Mouse (Mus musculus) mouse embryonic stem cell (cell line): ENCODE measurements around the gene Knl1.

ENCODE experiments used
- in situ Hi-C, 2 experiments: fragments of 300-500 bp; cut with MboI; formaldehyde crosslinking; loops; 1 replicate in 1 of 2; 3 replicates in 1 of 2; pipeline ENCODE4 v1.14.3; 2019 to 2020; ENCODE audit warnings: low sequenced_read_pairs in 2 of 2, low pct_unique_long_range_greater_than_20kb in 1 of 2, mixed read lengths in 1 of 2; ENCODE audit not compliant: unreplicated experiment in 1 of 2

Gene Knl1

GRCm38 (mm10) chr2:119032191-119032590 is 14.7 kb upstream of the Knl1 start:
- in situ Hi-C loops, result no loop called here

- in situ Hi-C loops, result no loop called here
These were observed 12.1 kb upstream of the Knl1 start, which contains the start of gene Rpusd2 for GRCm38 (mm10) chr2:119034656-119035396. Rpusd2 (plus strand) TSS chr2:119034790.

GRCm38 (mm10) chr2:119035397-119035745 is 11.5 kb upstream of the Knl1 start:
- in situ Hi-C loops, result no loop called here

GRCm38 (mm10) chr2:119040882-119041281 is 6.0 kb upstream of the Knl1 start:
- in situ Hi-C loops, result loop anchor here in 1 of 2 experiments (5.0 kb wide), 1 partner anchor 609 kb away; no protein-coding TSS in a partner anchor

- in situ Hi-C loops, result no loop called here
These were observed 1.8 kb upstream of the Knl1 start for GRCm38 (mm10) chr2:119045163-119045562.

- in situ Hi-C loops, result no loop called here
These were observed 930 bp downstream of the Knl1 start for GRCm38 (mm10) chr2:119047849-119048248.

GRCm38 (mm10) chr2:119050132-119050650 is 3.3 kb downstream of the Knl1 start:
- in situ Hi-C loops, result no loop called here

GRCm38 (mm10) chr2:119060139-119060538 is 13.2 kb downstream of the Knl1 start:
- in situ Hi-C loops, result no loop called here

GRCm38 (mm10) chr2:119072397-119072796 is 25.5 kb downstream of the Knl1 start:
- in situ Hi-C loops, result no loop called here

GRCm38 (mm10) chr2:119086156-119086555 is 39.2 kb downstream of the Knl1 start:
- in situ Hi-C loops, result no loop called here

- in situ Hi-C loops, result no loop called here
These were observed 54.6 kb downstream of the Knl1 start for GRCm38 (mm10) chr2:119101552-119101951.

GRCm38 (mm10) chr2:119106583-119106982 is 59.7 kb downstream of the Knl1 start:
- in situ Hi-C loops, result no loop called here

- in situ Hi-C loops, result no loop called here
These were observed 61.6 kb downstream of the Knl1 start for GRCm38 (mm10) chr2:119108554-119108953.

GRCm38 (mm10) chr2:119111060-119111459 is 64.1 kb downstream of the Knl1 start:
- in situ Hi-C loops, result no loop called here

- in situ Hi-C loops, result no loop called here
These were observed 65.7 kb downstream of the Knl1 start, which contains the start of gene Rad51 for GRCm38 (mm10) chr2:119112438-119113112. Rad51 (plus strand) TSS chr2:119112793.

- in situ Hi-C loops, result no loop called here
These were observed 66.4 kb downstream of the Knl1 start for GRCm38 (mm10) chr2:119113121-119113925.

GRCm38 (mm10) chr2:119136346-119136898 is 89.5 kb downstream of the Knl1 start:
- in situ Hi-C loops, result loop anchor here in 1 of 2 experiments (25.0 kb wide), 1 partner anchor 301 kb away; no protein-coding TSS in a partner anchor

- in situ Hi-C loops, result loop anchor here in 1 of 2 experiments (25.0 kb wide), 1 partner anchor 292 kb away; no protein-coding TSS in a partner anchor
These were observed 98.3 kb downstream of the Knl1 start for GRCm38 (mm10) chr2:119145199-119145598.
